Mouse (Mus musculus) retina, postnatal 7 days (tissue): Measurements from ENCODE around the gene Nanog.

Source experiments
- DNase-seq: peaks from one replicate; pipeline ENCODE4 v3.0.0-alpha.2; 2012; ENCODE audit warnings: low read depth, low spot score

Gene Nanog

DNA sequence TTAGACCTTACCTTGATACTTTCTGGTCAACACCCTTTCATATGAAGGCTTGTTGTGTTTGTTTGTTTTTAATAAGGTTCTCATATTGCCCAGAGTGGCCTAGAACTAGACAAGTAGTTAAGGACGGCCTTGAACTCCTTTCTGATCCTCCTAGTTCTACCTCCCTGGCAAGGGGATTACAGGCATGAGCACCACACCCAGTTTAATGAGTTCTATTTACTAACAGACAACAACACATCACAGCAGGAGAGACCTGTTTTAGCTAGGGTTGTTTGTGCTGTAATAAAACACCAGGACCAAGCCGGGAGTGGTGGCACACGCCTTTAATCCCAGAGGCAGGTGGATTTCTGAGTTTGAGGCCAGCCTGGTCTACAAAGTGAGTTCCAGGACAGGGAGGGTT lies 55.2 kb downstream of the Nanog start:
- no peak for DNase-seq

GRCm38 (mm10) chr6:122762952-122763700 lies 55.8 kb downstream of the Nanog start:
- DNase-seq: no peak

DNA sequence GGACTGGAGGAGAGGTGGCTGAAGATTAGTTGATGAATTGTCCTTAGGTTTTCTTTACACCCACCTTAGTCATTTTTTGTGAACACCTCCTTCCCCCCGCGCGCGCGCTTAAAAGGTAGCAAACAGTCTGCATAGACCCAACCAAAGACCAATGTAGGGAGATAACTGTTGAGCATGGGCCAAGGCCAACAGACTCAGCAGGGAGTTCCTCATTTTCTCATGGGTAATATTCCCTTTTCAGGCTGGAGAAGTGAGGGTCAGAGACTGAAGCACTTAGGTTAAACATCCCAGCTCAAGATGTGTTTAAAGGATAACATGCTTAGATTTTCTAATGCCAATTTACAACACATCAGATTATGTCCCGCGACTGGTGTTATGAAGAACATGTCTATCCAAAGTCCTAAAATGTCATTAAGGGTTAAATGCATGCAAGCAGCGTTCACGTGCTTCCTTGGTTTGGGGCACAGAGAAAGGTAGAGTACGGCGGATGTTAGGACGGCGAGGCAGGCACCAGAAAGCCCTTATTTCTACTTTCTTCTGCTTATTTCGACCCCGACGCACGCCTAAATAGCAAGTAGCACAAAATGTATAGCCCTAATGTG lies 56.7 kb downstream of the Nanog start:
- DNase-seq: no peak
